Mouse (Mus musculus) embryonic facial prominence, embryonic 15.5 days (tissue): ENCODE measurements around the gene Zcchc10. TPM values are rescaled to one million over a fixed set of nuclear protein-coding genes. Genes with fewer than 3 reads are reported as not detected.

Experiments used
- ATAC-seq: fragments of 200-750 bp; cut with Nextera tagmentation; 2 replicates; pipeline ENCODE4 v1.8.0; 2017; ENCODE audit warnings: low read depth, moderate TSS enrichment; ENCODE audit not compliant: insufficient number of reproducible peaks, low FRiP score, low TSS enrichment
- H3K27ac ChIP-seq: fragments of 300-500 bp; sonication (generic); replicated peaks from 2 replicates; pipeline ENCODE4 v1.5.1; 2015; ENCODE audit warnings: mild to moderate bottlenecking, inconsistent platforms
- H3K27me3 ChIP-seq: fragments of 300-500 bp; sonication (generic); 2 replicates; pipeline ENCODE4 v1.6.1; 2015; ENCODE audit warnings: inconsistent platforms
- H3K36me3 ChIP-seq: fragments of 300-500 bp; sonication (generic); 2 replicates; pipeline ENCODE4 v1.6.1; 2015; ENCODE audit warnings: mild to moderate bottlenecking, inconsistent platforms
- H3K4me1 ChIP-seq: fragments of 300-500 bp; sonication (generic); 2 replicates; pipeline ENCODE4 v1.6.1; 2015; ENCODE audit warnings: inconsistent platforms
- H3K4me2 ChIP-seq: fragments of 300-500 bp; sonication (generic); replicated peaks from 2 replicates; pipeline ENCODE4 v1.6.1; 2015; ENCODE audit warnings: mild to moderate bottlenecking, inconsistent platforms
- H3K4me3 ChIP-seq: fragments of 300-500 bp; sonication (generic); replicated peaks from 2 replicates; pipeline ENCODE4 v1.5.1; 2015; ENCODE audit warnings: mild to moderate bottlenecking, inconsistent platforms
- H3K9ac ChIP-seq: fragments of 300-500 bp; sonication (generic); 2 replicates; pipeline ENCODE4 v1.6.1; 2015; ENCODE audit warnings: inconsistent platforms
- H3K9me3 ChIP-seq: fragments of 300-500 bp; sonication (generic); replicated peaks from 2 replicates; pipeline ENCODE4 v1.6.1; 2016; ENCODE audit warnings: inconsistent platforms
- WGBS: fragments of 180-500 bp; shearing (Covaris S2); methylation state at CpG from one replicate; pipeline ENCODE4 v1.1.7; 2015; 5-methylcytosine and 5-hydroxymethylcytosine counted together
- polyA plus RNA-seq: library from polyadenylated mRNA; unstranded; fragments of >200 nt; fragmentation: Nextera tagmentation; extraction: Ambion mirVana; gene quantifications from 2 replicates; pipeline ENCODE4 v1.2.1, GENCODE M21; 2015

Zcchc10 gene
- polyA plus RNA-seq, 1 experiment from 2014 or later: 16.3 TPM

- Histone ChIP-seq H3K4me2 (no peak overlapping the region), H3K9ac (no peak overlapping the region), H3K9me3 (no peaks in the 10 kb centered on the region), H3K27me3 (no peaks in the 10 kb centered on the region), H3K4me3 (no peak overlapping the region), H3K4me1 (no peaks in the 10 kb centered on the region), H3K36me3 (no peaks in the 10 kb centered on the region), H3K27ac (no peak overlapping the region)
- 23% methylated on average over 5 of the region's 5 CpGs for WGBS
- no peak for ATAC-seq
Measured at GRCm38 (mm10) chr11:53345328-53345727, 20.8 kb downstream of the Zcchc10 start.

GRCm38 (mm10) chr11:53345738-53346137 is 21.3 kb downstream of the Zcchc10 start:
- Histone ChIP-seq H3K9me3 (no peaks in the 10 kb centered on the region), H3K4me3 (no peak overlapping the region), H3K36me3 (no peaks in the 10 kb centered on the region), H3K4me2 (no peak overlapping the region), H3K9ac (no peak overlapping the region), H3K27ac (no peak overlapping the region), H3K27me3 (no peaks in the 10 kb centered on the region), H3K4me1 (no peaks in the 10 kb centered on the region)
- ATAC-seq: no peak
- WGBS: 35% methylated on average over 2 of the region's 2 CpGs

DNA sequence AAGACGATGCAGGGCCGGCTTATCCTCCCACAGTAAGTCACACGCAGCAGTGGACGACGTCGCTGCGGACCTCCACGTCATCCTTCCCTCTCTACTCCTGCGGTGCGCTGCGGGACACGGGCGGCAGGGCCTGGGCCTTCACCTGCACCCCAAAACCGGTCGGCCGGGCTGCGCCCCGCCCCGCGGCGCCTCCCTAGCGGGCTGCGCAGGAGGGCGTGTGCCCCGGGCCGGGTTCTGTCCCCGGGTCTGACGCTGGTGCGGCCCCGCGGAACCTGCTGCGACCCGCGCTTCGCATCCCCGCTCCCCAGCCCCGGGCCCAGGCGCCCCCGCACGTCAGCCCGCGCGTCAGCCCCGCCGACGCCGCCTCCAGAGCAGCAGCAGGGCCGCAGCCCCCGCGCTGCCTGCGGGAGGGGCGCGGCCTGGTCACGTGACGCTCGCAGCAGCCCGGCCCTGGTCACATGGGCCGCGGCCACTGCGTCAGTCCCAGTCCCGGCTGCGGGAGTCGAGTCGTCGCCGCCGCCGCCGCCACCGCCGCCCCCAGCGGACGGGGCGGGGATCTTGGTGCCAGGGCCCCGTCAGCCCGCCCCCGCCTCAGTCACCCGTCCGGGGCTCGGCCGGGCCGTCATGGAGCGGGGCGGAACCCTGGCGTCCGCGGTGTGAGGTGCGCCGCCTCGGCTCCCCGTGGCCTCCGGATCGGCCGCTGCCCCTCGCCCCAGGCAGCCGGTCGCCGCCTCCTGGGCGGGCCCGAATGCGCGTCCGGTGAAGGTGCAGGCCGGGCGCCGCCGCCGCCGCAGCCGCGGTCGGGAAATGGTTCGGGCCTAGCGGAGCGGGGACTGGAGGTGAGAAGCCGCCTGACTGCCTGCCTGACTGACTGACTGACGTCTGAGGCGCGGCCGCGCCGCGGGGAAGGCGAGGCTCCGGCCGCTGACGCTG is 26.1 kb downstream of the Zcchc10 start, which contains the start of gene Aff4:
TSS of gene Aff4 (plus strand) at position 543 of the 933 bp plus-strand sequence.
- WGBS: under 1% methylated on average over 116 of the region's 127 CpGs
- Histone ChIP-seq H3K9me3 (no peaks in the 10 kb centered on the region), H3K9ac (peak within 1 kb of the TSS; percentile 96), H3K4me1 (no peaks in the 10 kb centered on the region), H3K4me3 (peak within 1 kb of the TSS; percentile 93), H3K27me3 (no peaks in the 10 kb centered on the region), H3K36me3 (peaks cover 3% of the 10 kb centered on the region; the same call in 1 of the 2 replicates), H3K4me2 (peak within 1 kb of the TSS; percentile 71), H3K27ac (peak within 1 kb of the TSS; percentile 99)
- ATAC-seq: peak; percentile 95

- Histone ChIP-seq H3K9me3 (no peaks in the 10 kb centered on the region), H3K36me3 (peaks cover 3% of the 10 kb centered on the region; the same call in 1 of the 2 replicates), H3K9ac (peak overlapping the region; percentile 96), H3K4me1 (no peaks in the 10 kb centered on the region), H3K4me3 (peak overlapping the region; percentile 93), H3K27me3 (no peaks in the 10 kb centered on the region), H3K27ac (peak overlapping the region; percentile 99), H3K4me2 (peak overlapping the region; percentile 71)
- under 1% methylated on average over 35 of the region's 35 CpGs for WGBS
- no peak for ATAC-seq
Measured at GRCm38 (mm10) chr11:53351224-53351942, 26.9 kb downstream of the Zcchc10 start.

DNA sequence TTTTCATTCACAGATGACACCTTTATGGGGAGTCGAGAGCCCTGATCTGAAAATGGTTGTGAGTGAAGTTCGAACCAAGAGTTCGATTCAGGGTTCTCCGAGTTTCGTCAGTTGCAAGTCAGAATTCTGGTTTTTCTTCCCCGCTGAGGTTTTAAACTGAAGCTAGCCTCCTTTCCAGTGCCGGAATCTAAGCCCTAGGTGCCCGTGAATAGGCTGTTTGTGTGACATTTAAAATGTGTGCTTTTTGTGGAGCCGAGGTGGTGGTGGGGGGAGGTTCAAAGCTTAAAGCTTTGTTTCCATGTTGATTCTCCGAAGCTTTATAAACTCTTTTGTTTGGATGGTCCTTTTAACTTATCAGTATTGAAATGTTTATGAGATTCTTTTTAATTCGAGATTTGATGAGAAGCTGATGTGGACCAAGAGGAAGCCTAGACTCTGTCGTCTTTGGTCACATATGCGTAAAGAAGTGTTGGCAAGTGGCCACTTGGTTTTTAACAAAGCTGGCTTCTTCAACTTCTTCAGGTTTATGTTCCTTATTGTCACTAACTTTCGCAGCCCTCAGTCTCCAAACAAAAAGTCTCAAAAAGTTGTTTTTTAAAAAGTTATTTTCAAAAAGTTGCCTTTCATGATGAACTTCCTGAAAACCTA is 27.6 kb downstream of the Zcchc10 start:
- Histone ChIP-seq H3K27ac (peak overlapping the region; percentile 99), H3K9me3 (no peaks in the 10 kb centered on the region), H3K4me2 (peak overlapping the region; percentile 71), H3K27me3 (no peaks in the 10 kb centered on the region), H3K4me1 (no peaks in the 10 kb centered on the region), H3K36me3 (peaks cover 3% of the 10 kb centered on the region; the same call in 1 of the 2 replicates), H3K4me3 (peak overlapping the region; percentile 93), H3K9ac (peak overlapping the region; percentile 96)
- 2% methylated on average over 14 of the region's 14 CpGs for WGBS
- ATAC-seq: no peak

- ATAC-seq: no peak
- 92% methylated on average over 5 of the region's 5 CpGs for WGBS
Measured at GRCm38 (mm10) chr11:53358504-53359155, 34.2 kb downstream of the Zcchc10 start.

DNA sequence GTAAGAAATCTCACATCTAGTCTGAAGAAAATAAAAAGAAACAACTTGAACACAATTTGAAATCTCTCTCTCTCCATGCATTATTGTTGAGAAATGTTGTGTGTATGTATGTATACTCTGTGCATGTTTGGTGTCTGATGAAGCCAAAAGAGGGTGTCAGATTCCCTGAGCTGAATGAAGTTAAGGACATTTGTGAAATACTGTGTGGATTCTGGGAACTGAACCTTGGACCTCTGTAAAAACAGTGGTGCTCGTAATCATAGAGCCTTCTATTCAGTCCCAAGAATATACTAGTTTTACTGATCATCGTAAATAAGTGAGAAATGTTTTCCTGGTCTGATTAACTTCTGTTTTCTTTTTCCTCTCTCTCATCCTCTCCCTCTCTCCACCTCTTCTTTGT is 42.6 kb downstream of the Zcchc10 start:
- no peak overlapping the region for H3K9ac ChIP-seq
- peaks cover 16% of the 10 kb centered on the region for H3K36me3 ChIP-seq
- 95% methylated on average over 2 of the region's 2 CpGs for WGBS
- no peak for ATAC-seq
- no peaks in the 10 kb centered on the region for H3K4me1 ChIP-seq
- H3K27me3 ChIP-seq: no peaks in the 10 kb centered on the region
- H3K9me3 ChIP-seq: no peaks in the 10 kb centered on the region
- no peak overlapping the region for H3K4me2 ChIP-seq
- H3K27ac ChIP-seq: no peak overlapping the region
- no peak overlapping the region for H3K4me3 ChIP-seq

More at GRCm38 (mm10) chr11:53358504-53359155, 34.2 kb downstream of the Zcchc10 start:
- no peak overlapping the region for H3K9ac ChIP-seq
- no peak overlapping the region for H3K27ac ChIP-seq
- no peaks in the 10 kb centered on the region for H3K9me3 ChIP-seq
- H3K4me3 ChIP-seq: no peak overlapping the region
- H3K4me2 ChIP-seq: no peak overlapping the region
- H3K36me3 ChIP-seq: peaks cover 3% of the 10 kb centered on the region
- no peaks in the 10 kb centered on the region for H3K27me3 ChIP-seq
- no peaks in the 10 kb centered on the region for H3K4me1 ChIP-seq

- no peak overlapping the region for H3K27ac ChIP-seq
- WGBS: 85% methylated on average over 1 of the region's 1 CpGs
- H3K9me3 ChIP-seq: no peaks in the 10 kb centered on the region
- H3K36me3 ChIP-seq: peaks cover 35% of the 10 kb centered on the region
- H3K4me3 ChIP-seq: no peak overlapping the region
- H3K9ac ChIP-seq: no peak overlapping the region
- no peak overlapping the region for H3K4me2 ChIP-seq
- ATAC-seq: no peak
- H3K4me1 ChIP-seq: no peaks in the 10 kb centered on the region
- no peaks in the 10 kb centered on the region for H3K27me3 ChIP-seq
Measured at GRCm38 (mm10) chr11:53378918-53379317, 54.4 kb downstream of the Zcchc10 start.
